Mouse (Mus musculus) retina, adult 2 months (tissue): ENCODE results near the gene Gmpr.

Experiments used
- DNase-seq: peaks from one replicate; pipeline ENCODE4 v3.0.0-alpha.2; 2012; ENCODE audit warnings: low read depth, low spot score

Gmpr gene

DNA sequence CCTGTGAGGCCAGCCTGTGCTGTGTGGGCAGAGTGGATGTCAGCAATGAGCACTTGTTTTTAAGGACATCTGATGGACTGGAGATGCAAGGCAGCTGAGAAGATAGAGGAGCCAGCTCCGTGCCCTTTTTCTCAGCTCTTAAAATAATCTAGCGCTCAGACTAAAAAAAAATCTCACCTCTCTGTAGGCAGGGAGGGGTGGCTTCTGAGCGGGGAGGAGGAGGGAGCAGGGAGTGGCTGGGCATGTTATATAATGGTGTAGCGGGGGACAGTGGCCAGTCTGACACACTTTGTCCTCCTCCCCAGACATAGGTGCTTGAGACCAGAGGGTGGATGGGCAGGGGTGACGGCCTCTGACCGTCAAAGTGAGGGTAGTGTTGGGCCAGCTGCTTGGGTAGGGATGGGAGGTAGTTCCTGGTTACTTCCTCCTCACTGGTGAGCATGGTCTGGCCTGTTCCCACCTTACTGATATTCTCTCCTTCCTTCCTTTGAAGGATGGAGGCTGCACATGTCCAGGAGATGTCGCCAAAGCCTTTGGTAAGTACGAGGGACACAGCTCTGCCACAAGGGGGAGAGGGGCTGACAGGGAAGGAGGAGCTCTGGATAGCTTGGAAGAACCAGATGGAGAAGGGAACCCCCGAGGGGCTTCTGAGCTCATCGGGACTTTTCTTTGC lies 31.4 kb downstream of the Gmpr start:
- no peak for DNase-seq

DNA sequence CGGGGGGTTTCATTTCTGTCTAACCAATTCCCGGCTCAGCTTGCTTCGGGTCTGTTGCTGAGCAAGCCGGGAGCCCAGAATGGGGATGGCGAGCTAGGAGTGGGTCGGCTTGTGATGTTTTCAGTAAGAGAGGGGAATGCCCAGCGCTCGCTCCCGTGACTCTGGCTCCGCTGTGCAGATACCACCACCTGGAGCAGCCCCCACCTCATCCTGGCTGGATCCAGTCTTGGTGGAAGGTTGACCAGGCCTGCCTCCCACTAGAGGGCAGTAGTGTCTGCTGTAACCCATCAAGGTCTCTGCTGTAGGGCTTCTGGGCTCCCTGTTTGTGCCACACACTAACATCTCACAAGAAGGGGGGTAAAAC lies 31.9 kb downstream of the Gmpr start:
- DNase-seq, result no peak

DNA sequence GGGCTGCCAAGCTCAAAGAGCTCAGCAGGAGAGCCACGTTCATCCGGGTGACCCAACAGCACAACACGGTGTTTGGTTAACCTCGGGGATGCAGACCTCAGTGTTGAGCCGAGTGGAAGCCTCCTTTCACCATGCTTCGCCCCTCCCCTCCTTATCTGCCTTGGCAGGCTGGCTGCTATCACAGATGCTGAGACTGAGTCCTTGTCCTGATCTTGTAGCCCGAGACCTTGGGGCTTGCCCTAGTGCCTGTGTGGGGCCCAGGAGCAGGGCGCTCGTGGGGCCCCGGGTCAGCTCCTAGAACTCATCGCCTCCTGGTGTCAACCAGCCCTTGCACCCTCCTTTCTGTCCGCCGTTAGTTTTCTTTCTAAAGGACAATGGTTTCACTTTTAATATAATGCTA lies 38.7 kb downstream of the Gmpr start:
- no peak for DNase-seq

DNA sequence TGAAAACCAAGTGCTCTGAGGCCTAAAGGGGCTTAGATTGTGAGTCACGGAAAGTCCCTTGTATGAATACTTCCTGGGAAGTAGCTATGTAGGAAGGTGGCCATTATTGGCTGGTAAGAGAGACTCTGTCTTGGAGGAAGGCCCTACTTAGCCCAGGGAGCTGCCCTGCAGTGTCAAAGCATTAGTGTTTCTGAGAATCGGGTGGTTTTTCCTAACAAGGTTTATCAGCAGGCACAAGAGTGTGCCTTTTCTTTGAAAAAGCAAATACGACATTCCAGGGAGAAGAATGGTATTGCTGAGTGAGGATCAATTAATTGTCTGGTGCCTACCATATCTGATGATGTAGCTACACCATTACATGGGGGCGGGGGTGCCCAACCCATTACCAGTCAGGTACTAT lies 39.7 kb downstream of the Gmpr start:
- no peak for DNase-seq

DNA sequence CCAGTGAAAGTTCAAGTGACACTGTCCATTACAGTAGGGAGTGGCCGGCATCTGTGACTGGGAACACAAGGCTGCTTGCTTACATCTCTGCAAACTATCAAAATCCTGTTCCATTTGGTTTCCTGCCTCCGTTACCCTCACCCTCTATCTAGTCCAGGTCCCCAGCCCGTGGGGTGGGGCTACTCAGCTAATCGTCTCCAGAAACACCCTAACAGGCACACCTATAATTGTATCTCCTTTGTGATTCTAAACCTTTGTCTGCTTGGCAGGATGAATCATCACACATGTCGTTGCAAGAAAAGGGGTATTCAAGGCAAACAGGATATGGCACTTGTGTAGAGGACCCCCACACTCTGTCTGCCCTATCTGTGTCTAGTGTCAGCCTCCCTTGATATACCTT lies 40.3 kb downstream of the Gmpr start:
- DNase-seq, result no peak

DNA sequence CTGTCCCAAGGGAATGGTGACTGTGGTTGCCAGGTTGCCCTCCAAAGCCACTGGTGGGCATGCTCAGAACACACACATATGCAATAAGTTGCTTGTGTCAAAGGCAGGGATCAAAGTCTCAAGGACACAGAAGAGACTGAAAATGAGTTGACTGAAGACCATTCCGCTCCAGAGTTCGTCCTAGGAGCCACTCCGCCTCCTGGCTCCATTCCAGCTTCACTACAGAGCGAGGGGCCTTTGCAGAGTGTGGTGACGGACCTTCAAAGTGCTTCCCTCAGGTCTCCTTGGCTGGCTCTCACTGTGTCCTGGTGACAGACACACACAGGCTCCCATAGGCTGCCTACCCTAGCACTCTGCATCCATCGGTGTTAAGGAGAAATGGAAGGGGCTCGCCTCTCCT lies 46.4 kb downstream of the Gmpr start:
- DNase-seq, result no peak

DNA sequence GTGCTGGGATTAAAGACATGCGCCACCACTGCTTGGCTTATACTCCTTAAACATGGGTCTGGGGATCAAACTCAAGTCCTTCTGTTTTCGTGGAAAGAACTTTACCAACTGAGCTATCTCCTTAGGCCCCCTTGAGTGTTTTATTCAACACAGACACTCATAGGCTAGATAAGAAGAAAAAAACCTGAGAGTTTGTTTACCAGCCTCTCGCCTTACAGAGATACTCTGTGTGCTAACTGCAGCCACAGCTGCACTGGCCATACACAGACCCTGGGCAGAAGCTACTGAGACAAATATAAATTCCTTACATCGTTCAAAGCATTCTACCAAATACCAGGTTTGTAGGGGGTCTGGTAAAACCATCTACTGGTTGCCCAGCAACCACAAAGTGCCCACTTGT lies 51.1 kb downstream of the Gmpr start:
- DNase-seq, result no peak

DNA sequence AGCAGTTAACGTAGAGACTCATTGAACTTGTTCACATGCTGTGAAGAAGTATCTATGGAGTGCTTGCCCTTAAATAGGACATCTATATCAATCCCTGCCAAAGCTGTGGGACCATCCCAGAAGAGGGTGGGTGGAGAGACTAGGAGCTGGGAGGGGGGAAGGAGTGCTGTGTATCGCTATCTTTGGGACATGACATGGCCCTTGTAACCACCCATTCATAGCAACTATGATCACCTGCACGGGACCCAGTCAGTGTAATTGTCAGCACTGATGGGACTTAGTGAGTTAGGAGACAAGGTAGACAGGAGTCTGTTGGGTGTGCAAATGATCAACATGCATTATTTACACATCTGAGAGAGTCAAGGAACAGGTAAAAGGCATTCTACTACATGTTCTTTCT lies 52.0 kb downstream of the Gmpr start:
- DNase-seq, result no peak

DNA sequence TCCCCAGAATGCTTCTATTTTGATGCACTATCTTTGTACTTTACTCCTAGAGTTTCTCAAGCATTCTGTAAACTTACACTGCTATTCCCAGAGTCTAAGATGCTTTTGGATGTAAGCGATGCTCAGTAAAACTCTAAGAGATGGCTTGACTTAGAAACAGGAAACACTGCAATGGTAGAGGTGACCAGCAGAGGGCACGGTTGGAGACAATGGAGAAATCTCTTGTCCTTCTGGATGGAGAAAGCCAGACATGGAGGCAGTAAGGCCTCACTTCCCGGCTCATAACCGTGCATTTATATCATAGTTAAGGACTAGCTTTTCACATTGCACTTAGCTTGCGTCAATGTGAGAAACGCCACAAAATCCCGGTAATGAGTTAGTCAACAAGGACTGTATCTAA lies 53.3 kb downstream of the Gmpr start:
- DNase-seq, result no peak

DNA sequence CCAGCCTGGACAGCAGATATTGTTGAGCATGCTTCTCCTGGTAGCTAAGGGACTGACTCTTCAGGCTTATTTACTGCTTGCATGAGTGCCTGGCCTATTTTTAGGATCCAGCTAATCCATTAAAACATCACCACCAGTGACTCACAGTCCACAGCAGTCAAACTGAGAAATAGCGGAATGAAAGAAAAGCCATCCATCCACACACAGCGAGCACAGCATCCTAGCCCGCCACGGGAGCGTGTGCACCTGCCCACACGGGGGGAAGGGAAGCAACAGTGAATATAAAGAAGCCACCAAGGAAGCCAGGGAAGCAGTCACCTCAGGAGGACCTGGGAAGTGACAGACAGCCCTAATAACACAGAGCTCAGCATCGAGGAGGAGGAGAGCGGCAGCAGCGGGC lies 54.8 kb downstream of the Gmpr start:
- DNase-seq, result no peak

DNA sequence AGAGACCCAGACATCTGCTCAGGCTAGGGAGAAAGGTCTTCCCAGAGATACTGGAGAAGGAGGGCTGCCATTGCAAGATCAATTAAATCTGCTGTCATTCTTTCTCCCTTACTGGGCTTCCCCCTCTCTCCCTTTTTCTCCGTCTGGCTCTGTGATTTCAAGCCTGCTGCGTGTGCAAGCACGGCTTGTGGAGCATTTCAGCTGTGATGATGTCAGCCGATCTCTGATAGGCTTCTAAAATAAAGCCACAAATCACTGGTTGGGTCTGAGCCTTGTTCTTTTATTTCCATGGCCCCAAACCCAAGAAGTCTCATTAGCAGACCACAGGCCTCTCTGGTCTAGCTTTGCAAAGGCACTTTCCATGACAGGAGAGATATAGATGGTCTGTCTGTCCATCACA lies 57.7 kb downstream of the Gmpr start:
- no peak for DNase-seq

DNA sequence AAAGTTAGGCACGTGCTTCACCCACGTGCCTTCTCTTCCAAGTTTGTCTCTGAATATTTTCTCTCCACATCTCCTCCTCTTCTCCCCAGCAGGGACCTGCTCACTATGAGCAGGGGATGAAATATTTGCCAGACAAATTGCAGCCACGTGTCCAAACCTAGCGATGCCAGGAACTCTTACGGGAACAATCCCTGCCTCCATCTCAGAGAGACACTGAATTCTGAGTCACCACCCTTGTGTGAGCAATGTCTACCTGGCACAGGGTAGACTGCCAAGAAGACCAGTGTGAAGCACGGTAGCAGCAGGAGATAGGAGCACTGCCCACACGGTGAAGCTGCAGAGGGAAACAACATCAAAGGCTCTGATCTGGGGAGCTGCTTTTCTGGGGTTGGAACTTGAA lies 62.7 kb downstream of the Gmpr start:
- no peak for DNase-seq

DNA sequence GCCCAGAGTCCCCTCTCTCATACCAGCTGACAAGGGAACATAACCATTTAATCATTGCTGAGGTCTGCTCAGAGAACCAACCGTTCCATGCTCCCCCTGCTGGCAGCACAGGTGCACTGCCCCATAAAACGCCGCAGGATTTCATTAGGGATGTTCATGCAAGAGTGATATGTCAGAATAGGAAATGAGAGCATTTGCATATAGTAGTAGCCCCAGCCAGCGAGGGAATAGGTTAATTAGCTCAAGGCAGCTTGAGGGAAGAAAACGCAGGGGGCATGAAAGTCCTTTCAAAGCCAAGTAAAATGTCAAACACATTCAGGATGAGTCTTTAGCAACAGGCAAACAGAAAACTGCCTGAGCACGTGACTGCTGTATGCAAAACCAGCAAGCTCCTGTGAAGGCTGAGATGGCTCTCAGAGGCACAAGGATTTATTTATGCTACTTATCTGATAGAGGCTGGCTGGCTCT lies 64.6 kb downstream of the Gmpr start:
- DNase-seq, result peak; percentile 47

DNA sequence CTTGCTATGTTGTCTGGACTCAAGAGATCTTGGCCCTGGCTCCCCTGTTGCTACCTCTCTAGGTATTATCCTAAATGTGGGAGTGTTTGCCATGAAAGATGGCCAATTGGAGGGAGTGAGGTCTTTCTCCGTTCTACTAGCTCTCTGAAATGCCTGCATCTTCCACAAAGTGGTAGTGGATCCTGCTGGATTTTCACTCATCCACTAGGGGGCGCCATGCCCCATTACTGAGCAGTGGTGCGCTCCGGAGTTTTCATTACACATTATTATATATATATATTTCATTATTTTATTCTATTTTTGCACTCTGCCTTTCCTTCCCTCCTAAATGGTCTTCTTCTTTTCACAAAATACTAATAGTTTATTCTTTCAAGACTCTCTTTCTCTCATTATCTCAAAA lies 65.5 kb downstream of the Gmpr start:
- no peak for DNase-seq

DNA sequence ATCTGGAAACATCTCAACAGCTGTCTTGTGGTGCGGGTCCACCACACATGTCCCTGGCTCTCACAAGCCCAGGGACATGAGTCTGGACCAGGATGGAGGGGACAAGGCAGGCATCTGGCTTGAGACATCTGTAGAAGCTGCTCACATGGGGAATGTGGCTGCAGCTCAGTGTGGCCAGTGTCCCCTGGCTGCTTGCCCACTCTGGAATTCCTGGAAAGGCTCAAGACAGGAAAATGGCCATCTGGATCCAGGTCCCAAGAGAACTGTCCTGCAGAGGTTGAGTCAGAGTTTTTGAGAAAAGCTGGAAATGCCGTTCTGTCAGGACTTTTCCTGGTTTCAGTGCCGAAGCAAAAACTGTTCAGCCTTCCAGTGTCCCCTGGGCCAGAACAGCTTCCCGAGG lies 68.9 kb downstream of the Gmpr start:
- DNase-seq, result no peak

DNA sequence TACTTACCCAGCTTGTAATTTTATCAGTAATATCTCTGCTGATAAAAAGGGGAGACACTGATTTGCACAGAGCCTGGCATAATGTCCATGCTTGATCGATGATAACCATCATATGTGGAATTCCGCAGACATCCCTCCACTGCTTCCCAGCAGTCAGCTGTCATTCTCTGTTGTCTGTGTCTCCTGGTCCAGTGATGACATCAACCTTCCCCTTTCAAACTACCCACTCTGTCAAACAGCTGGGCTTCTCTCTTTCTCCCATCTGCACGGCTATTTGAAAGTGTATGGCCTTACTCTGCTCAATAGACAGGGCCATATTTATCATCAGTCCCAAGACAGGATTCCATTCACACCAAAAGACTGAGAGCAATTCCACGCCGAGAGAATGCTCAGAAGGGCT lies 70.1 kb downstream of the Gmpr start:
- DNase-seq, result no peak

DNA sequence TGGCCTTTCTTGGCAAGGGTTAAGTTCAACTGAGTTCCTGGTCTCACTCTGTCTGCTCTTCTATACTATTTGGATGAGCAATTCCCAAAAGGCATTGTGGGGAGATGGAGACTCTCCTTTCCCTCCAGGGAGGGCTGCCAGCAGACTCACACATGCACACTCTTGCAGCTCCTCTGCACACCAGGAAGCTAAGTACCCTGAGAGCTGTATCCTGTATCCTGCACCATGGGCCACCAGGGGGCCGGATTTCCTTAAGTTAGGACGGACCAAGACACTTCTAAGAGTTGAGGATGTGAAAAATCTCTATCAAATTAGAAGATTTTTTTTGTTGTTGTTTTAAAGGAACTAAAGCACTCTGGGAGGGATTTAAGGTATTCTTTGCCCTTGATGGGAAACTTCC lies 70.5 kb downstream of the Gmpr start:
- DNase-seq, result no peak

DNA sequence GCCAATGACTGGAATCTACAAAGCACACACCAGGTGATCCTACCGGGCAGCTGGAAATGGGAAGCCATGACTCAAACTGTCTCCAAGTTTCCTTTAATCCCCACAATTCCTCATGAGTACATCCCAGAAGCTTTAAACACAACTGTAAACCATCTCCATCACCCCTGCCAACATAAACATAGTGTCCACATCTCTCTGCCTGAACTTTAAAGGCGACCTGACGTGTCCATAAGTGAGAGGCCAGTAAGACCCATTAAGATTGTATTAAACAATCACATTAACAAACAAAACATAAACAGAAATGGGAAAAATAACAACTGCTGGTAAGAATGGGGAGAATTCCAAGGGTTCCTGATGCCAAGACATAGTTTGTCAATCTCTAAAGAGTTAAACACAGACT lies 72.5 kb downstream of the Gmpr start:
- DNase-seq, result no peak

DNA sequence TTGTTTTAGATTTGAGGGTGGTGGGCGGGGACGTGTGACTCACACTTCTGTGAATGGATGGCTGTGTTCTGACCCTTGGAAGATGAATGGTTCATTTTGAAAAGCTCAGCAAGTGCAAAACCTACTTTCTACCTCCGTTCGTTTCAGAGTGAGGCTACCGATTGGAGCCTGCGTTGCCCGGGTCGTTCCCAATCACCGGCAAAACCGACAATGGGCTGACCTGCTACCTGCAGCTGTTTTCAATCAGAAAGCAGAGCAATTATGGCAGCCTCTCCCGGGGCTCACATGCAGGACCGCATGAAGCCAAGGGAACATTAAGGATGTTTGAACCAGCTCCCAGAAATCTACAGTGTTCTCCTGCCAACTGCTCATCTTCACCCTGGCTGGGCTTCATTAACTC lies 75.0 kb downstream of the Gmpr start:
- DNase-seq, result no peak

DNA sequence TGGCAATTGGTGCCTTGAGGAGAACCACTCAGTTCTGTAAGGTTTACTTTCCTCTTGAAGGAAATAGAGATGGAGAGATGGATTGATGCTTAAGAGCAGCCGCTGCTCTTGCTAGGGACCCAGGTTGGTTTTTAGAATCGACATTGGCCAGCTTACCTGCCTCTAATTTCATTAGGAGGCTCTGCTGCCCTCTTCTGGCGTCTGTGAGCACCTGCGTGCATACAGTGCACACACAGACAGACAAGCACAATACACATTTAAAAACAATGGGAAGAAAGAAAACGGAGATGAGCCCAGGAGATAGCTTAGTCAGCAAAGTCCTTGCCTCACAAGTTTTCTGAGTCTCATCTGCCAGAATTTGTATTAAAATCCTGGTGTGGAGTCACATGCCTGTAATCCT lies 75.8 kb downstream of the Gmpr start:
- no peak for DNase-seq

DNA sequence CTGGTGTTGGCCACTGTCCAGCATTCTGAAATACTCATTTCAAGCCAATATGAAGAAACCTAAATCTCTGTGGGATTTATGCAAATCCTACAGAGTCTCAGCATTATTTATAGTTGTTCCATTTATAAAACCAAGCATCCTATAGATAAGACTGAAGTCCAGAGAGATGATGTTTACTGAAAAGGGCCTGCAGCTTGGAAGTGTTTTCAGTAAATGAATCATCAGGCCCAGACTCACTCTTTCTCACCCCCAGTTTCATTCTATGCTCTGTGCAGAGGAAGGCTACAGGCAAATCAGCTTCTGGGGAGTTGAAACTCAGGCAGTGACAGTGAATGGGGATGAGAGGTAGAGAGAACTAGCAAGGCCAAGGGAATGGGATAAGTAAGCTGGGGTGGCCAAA lies 83.7 kb downstream of the Gmpr start:
- no peak for DNase-seq

DNA sequence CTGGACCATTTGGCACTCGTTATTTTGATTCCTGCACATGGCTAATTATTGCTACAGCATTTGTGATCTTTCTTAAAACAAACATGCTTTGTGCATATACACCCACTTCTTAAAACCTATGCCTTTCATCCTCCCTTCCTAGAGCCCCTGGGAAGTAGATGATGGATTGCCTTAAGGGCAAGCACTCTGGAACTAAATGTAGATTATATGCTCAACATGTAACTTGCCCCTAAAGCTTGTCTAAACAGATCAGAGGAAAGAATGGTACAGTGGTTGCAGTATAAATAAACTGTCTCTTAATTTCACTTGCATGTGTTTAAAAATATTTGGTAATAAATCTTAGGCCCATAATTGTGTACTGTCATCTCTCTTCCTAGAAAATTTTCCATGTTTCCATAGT lies 86.7 kb downstream of the Gmpr start:
- DNase-seq, result no peak

DNA sequence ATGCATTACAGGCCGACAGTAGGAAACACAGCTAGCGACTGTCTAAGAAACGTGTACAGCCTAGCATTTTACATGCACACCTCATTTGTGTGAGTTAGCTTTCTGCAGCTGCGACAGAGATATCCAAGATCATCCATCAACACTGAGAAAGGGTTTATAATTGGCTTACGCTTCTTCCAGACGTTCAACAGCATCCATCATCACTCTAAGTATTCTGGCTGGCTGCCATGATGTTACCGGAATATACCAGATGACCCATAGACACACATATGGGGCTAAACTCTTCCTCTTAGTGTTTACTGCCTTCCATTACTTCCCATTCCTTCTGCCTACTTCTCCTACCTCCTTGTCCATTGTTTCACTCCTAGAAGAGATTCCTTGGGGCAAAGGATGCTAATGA lies 88.2 kb downstream of the Gmpr start:
- no peak for DNase-seq

DNA sequence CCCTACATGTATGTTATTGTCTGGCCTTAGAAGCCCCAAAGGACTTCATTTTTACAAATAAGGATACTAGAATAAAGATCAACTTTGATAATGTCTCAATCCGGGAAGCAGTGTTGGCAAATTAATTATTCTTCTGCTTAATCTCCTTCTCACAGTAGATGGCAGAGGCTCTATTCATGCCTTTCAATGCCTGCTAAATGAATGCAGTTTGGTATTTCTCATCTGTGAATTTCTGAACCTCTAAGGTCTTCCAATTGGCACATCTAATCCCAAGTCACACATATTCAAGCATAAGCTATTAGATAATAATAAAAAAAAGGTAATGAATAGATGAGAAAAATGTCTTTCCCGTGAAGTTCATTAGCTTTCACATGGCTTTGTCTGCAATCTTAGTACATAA lies 92.6 kb downstream of the Gmpr start:
- DNase-seq, result no peak
